Mouse (Mus musculus): Measurements from ENCODE around the gene St6gal1. TPM values are rescaled to one million over a fixed set of nuclear protein-coding genes. Genes with fewer than 3 reads are reported as not detected.
"Not testable (repeated sequence)": the region's sequence is repeated elsewhere in the genome, so short reads cannot be mapped to it uniquely, and the experiment has no call there.

The St6gal1 gene
- total RNA-seq (2017) = 27.2 to 29.6 TPM (median 27.3 TPM) in 3 replicates

GRCm38 (mm10) chr16:23224671-23225068 is at the start of gene St6gal1:
St6gal1 (plus strand) TSS chr16:23224740.
- ATAC-seq (replicated peaks; ENCODE audit: insufficient number of reproducible peaks, low FRiP score, low TSS enrichment, poor library complexity, severe bottlenecking) = peak; percentile 84

GRCm38 (mm10) chr16:23174855-23175254 is 49.7 kb upstream of the St6gal1 start:
- no peak for ATAC-seq (replicated peaks; ENCODE audit: insufficient number of reproducible peaks, low FRiP score, low TSS enrichment, poor library complexity, severe bottlenecking)

GRCm38 (mm10) chr16:23175956-23176355 is 48.6 kb upstream of the St6gal1 start:
- ATAC-seq (replicated peaks; ENCODE audit: insufficient number of reproducible peaks, low FRiP score, low TSS enrichment, poor library complexity, severe bottlenecking) = no peak

- ATAC-seq (replicated peaks; ENCODE audit: insufficient number of reproducible peaks, low FRiP score, low TSS enrichment, poor library complexity, severe bottlenecking) = no peak
These were observed 46.7 kb upstream of the St6gal1 start for GRCm38 (mm10) chr16:23177856-23178255.

- ATAC-seq (replicated peaks; ENCODE audit: insufficient number of reproducible peaks, low FRiP score, low TSS enrichment, poor library complexity, severe bottlenecking) = no peak
These were observed 45.7 kb upstream of the St6gal1 start for GRCm38 (mm10) chr16:23178796-23179195.

- ATAC-seq (replicated peaks; ENCODE audit: insufficient number of reproducible peaks, low FRiP score, low TSS enrichment, poor library complexity, severe bottlenecking) = not testable (repeated sequence)
These were observed 45.1 kb upstream of the St6gal1 start for GRCm38 (mm10) chr16:23179436-23179835.

- ATAC-seq (replicated peaks; ENCODE audit: insufficient number of reproducible peaks, low FRiP score, low TSS enrichment, poor library complexity, severe bottlenecking) = no peak
These were observed 43.5 kb upstream of the St6gal1 start for GRCm38 (mm10) chr16:23181054-23181453.

GRCm38 (mm10) chr16:23181487-23181886 is 43.1 kb upstream of the St6gal1 start:
- peak; percentile 69 for ATAC-seq (replicated peaks; ENCODE audit: insufficient number of reproducible peaks, low FRiP score, low TSS enrichment, poor library complexity, severe bottlenecking)

- ATAC-seq (replicated peaks; ENCODE audit: insufficient number of reproducible peaks, low FRiP score, low TSS enrichment, poor library complexity, severe bottlenecking) = no peak
These were observed 42.5 kb upstream of the St6gal1 start for GRCm38 (mm10) chr16:23181942-23182597.

- peak; percentile 63; the same call in 1 of the 2 replicates for ATAC-seq (replicated peaks; ENCODE audit: insufficient number of reproducible peaks, low FRiP score, low TSS enrichment, poor library complexity, severe bottlenecking)
These were observed 38.7 kb upstream of the St6gal1 start for GRCm38 (mm10) chr16:23185824-23186223.

- no peak for ATAC-seq (replicated peaks; ENCODE audit: insufficient number of reproducible peaks, low FRiP score, low TSS enrichment, poor library complexity, severe bottlenecking)
These were observed 38.1 kb upstream of the St6gal1 start for GRCm38 (mm10) chr16:23186418-23186817.

- ATAC-seq (replicated peaks; ENCODE audit: insufficient number of reproducible peaks, low FRiP score, low TSS enrichment, poor library complexity, severe bottlenecking) = no peak
These were observed 36.6 kb upstream of the St6gal1 start for GRCm38 (mm10) chr16:23187983-23188382.

- ATAC-seq (replicated peaks; ENCODE audit: insufficient number of reproducible peaks, low FRiP score, low TSS enrichment, poor library complexity, severe bottlenecking) = no peak
These were observed 34.9 kb upstream of the St6gal1 start for GRCm38 (mm10) chr16:23189612-23190011.

- no peak for ATAC-seq (replicated peaks; ENCODE audit: insufficient number of reproducible peaks, low FRiP score, low TSS enrichment, poor library complexity, severe bottlenecking)
These were observed 32.8 kb upstream of the St6gal1 start for GRCm38 (mm10) chr16:23191560-23192242.

GRCm38 (mm10) chr16:23195618-23196017 is 28.9 kb upstream of the St6gal1 start:
- peak; percentile 73 for ATAC-seq (replicated peaks; ENCODE audit: insufficient number of reproducible peaks, low FRiP score, low TSS enrichment, poor library complexity, severe bottlenecking)

- ATAC-seq (replicated peaks; ENCODE audit: insufficient number of reproducible peaks, low FRiP score, low TSS enrichment, poor library complexity, severe bottlenecking) = no peak
These were observed 28.2 kb upstream of the St6gal1 start for GRCm38 (mm10) chr16:23196296-23196695.

GRCm38 (mm10) chr16:23196791-23197190 is 27.7 kb upstream of the St6gal1 start:
- no peak for ATAC-seq (replicated peaks; ENCODE audit: insufficient number of reproducible peaks, low FRiP score, low TSS enrichment, poor library complexity, severe bottlenecking)

GRCm38 (mm10) chr16:23201498-23201897 is 23.0 kb upstream of the St6gal1 start:
- ATAC-seq (replicated peaks; ENCODE audit: insufficient number of reproducible peaks, low FRiP score, low TSS enrichment, poor library complexity, severe bottlenecking) = no peak

GRCm38 (mm10) chr16:23214314-23214713 is 10.2 kb upstream of the St6gal1 start:
- ATAC-seq (replicated peaks; ENCODE audit: insufficient number of reproducible peaks, low FRiP score, low TSS enrichment, poor library complexity, severe bottlenecking) = no peak

GRCm38 (mm10) chr16:23215241-23215900 is 9.2 kb upstream of the St6gal1 start:
- ATAC-seq (replicated peaks; ENCODE audit: insufficient number of reproducible peaks, low FRiP score, low TSS enrichment, poor library complexity, severe bottlenecking) = no peak
